Mouse (Mus musculus) ZHBTc4 (cell line): ENCODE data around the gene Mrm3.

Experiments
- DNase-seq: peaks from one replicate; pipeline ENCODE4 v3.0.0-alpha.2; 2011; ENCODE audit warnings: low read depth, low spot score

Mrm3 gene

DNA sequence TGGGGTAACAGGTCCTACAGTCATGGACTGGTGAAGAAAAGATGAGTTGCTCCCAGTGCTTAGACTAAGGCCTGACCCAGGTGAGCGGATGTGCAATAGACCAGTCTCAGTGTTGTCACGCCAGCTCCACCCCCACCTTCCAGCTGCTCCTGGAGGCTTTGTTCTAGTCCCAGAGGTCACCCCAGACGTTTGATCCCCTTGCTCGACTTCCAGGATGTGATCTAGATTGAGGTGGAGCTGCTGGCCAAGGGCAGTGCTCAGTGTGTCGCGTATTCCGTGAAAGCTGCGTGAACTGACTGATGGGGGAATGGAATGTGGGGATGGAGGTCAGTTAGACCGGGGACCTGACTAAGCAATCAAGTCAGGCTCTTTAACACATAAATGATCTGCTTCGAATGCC lies 43.8 kb downstream of the Mrm3 start:
- peak; percentile 94 for DNase-seq

GRCm38 (mm10) chr11:76288645-76289044 lies 45.1 kb downstream of the Mrm3 start:
- no peak for DNase-seq

GRCm38 (mm10) chr11:76290367-76290766 lies 46.9 kb downstream of the Mrm3 start:
- peak; percentile 36 for DNase-seq

DNA sequence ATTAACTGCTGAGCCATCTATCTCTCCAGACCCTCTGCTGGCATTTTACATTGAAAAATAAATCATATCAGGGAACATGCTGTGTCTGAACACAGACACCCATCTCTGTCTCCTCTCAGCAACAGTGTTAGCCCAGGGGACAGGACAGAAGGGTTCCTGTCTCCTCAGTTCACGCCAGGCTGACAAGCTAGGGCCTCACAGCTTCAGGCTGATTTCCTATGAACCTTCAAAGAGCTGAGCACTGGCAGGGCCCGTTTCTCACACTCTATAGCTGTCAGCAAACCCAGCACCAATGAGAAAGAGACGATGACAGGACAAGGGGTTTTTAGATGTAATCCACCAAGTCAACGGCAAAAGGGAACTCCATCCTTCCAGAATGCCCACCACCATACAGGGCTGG lies 48.4 kb downstream of the Mrm3 start:
- no peak for DNase-seq

DNA sequence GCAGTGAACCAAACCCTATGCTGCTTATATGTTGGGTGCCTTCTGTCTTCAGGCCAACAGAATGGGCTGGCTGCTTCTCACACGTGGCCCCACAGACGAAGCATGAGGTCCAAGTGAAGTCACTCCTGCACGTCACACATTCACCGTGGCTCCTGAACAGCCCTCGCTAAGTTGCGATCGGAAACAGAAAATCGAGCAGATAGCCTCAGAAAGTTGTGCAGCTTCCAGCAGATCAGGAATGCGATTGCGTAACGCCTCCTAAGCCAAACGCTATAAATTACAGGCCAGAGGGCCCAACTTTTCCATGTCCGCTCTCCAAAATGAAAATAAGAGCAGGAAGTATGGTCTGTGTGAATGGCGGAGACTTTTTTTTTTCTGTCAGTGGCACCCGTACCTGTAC lies 48.9 kb downstream of the Mrm3 start:
- no peak for DNase-seq

DNA sequence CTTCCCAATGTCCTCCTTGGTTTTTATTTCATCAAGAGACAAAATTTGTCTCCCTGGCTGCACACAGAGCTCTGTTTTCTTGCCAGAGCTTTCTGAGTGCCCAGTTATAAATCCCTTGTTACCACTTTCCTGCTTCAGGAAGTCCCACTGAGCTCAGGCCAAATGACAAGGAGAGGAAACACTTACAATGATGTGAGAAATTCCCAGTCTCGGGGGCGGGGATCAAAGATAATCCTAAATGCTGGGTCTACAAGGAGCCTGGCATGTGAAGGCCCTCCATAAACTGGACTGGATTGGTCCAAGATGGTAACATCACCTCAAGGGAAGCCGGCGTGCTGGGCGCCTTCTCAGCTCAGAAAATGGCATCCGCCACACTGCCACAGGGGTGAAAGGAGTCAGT lies 49.3 kb downstream of the Mrm3 start:
- DNase-seq = peak; percentile 29

DNA sequence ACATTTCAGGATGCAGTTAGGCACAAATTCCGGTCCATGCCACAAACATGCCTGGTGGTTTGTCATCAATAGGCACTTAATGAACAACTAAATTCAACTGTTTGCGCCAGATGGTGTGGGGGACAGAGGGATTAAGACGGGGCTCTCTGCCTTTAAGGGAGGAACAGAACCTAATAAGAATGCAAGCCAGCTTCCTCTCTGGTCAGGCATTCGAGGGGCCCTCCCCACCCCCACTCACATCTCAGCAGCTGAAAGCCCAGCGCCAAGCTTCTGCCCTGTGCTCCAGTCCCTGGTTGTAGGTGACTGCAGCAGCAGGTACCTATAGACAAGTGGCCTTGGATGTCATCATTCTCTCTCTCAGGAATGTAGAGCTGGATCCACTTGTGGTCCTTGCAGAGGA lies 50.6 kb downstream of the Mrm3 start:
- no peak for DNase-seq

- DNase-seq = peak; percentile 29
Measured at GRCm38 (mm10) chr11:76294836-76295235, 51.3 kb downstream of the Mrm3 start.

DNA sequence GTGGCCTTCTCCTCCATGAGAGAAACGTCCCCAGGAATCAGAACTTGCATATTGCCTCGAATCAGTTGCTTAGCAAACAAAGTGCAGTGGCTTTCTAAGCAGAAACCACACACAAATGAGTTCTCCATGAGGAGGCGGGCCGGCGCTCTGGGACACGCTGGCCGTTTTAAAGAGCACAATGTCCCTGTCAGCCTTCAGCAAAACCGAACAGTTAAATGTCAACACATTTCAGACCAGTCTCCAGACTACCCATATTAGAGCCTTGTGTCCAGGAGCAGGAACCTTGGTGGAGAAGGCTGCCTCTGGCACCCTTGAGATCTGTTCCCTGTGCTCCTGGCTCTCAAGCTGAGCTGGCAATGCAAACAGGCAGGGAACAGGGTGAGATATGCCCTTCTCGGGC lies 53.7 kb downstream of the Mrm3 start:
- DNase-seq = no peak

- DNase-seq = no peak
Measured at GRCm38 (mm10) chr11:76298457-76299000, 55.0 kb downstream of the Mrm3 start.
